Mouse (Mus musculus): ENCODE measurements around the gene Map2k4.

GRCm38 (mm10) chr11:65807601-65808000 lies 19.5 kb upstream of the Map2k4 start:
- TF ChIP-seq POLR2A (IDR thresholded peaks at IDR 0.05; ENCODE audit: insufficient read depth, low read depth, low read length) (no peak), CTCF (IDR thresholded peaks at IDR 0.05; ENCODE audit: insufficient read depth, low read depth, low read length) (no peak)
